Mouse (Mus musculus) megakaryocyte-erythroid progenitor cell, adult 5-6 weeks (primary cell): ENCODE data around the gene Ace3. TPM values are rescaled to one million over a fixed set of nuclear protein-coding genes. Genes with fewer than 3 reads are reported as not detected.

Experiments used
- ATAC-seq: replicated peaks from 2 replicates; pipeline ENCODE4 v1.8.0; 2016; ENCODE audit warnings: mild to moderate bottlenecking, inconsistent platforms; ENCODE audit not compliant: severe bottlenecking, poor library complexity, low FRiP score, low TSS enrichment
- total RNA-seq, 2 experiments: library from RNA; stranded (forward) in 1 of 2; stranded (reverse) in 1 of 2; fragments of 200-1000, 215-1000 nt in 1 of 2; fragments of >200 nt in 1 of 2; fragmentation: Nextera tagmentation in 1 of 2; gene quantifications; 2 replicates each; pipeline ENCODE4 v1.2.3; 2014 to 2017

Ace3 gene
- total RNA-seq (2014; fragmentation: Nextera tagmentation) (not detected in 2 replicates), total RNA-seq (2017) (not detected in 2 replicates)

- no peak for ATAC-seq
Measured at GRCm38 (mm10) chr11:105994375-105994774, at the start of gene Ace3. Gene Ace3 (plus strand): TSS chr11:105994675.

GRCm38 (mm10) chr11:105944770-105945672 lies 49.5 kb upstream of the Ace3 start:
- ATAC-seq: no peak

GRCm38 (mm10) chr11:105946694-105947154 lies 47.8 kb upstream of the Ace3 start:
- ATAC-seq: no peak

- no peak for ATAC-seq
Measured at GRCm38 (mm10) chr11:105948255-105948654, 46.2 kb upstream of the Ace3 start.

GRCm38 (mm10) chr11:105950519-105950918 lies 44.0 kb upstream of the Ace3 start:
- no peak for ATAC-seq

GRCm38 (mm10) chr11:105951601-105952044 lies 42.9 kb upstream of the Ace3 start:
- ATAC-seq: no peak

GRCm38 (mm10) chr11:105952111-105952510 lies 42.4 kb upstream of the Ace3 start:
- no peak for ATAC-seq

- ATAC-seq: no peak
Measured at GRCm38 (mm10) chr11:105952911-105953386, 41.5 kb upstream of the Ace3 start, which contains the start of gene Cyb561. Gene Cyb561 (minus strand): TSS chr11:105953336.

GRCm38 (mm10) chr11:105953402-105953801 lies 41.1 kb upstream of the Ace3 start:
- no peak for ATAC-seq

GRCm38 (mm10) chr11:105955815-105956430 lies 38.6 kb upstream of the Ace3 start:
- ATAC-seq: no peak

GRCm38 (mm10) chr11:105957501-105957900 lies 37.0 kb upstream of the Ace3 start:
- ATAC-seq: no peak

GRCm38 (mm10) chr11:105958566-105958965 lies 35.9 kb upstream of the Ace3 start:
- no peak for ATAC-seq

GRCm38 (mm10) chr11:105959355-105959754 lies 35.1 kb upstream of the Ace3 start:
- peak; percentile 17; the same call in 1 of the 2 replicates for ATAC-seq

- ATAC-seq: no peak
Measured at GRCm38 (mm10) chr11:105964691-105965090, 29.8 kb upstream of the Ace3 start.

- ATAC-seq: no peak
Measured at GRCm38 (mm10) chr11:105966288-105966687, 28.2 kb upstream of the Ace3 start.

- ATAC-seq: no peak
Measured at GRCm38 (mm10) chr11:105967741-105968574, 26.5 kb upstream of the Ace3 start, which contains the start of gene Ace. Gene Ace (plus strand): TSS chr11:105967945.

- no peak for ATAC-seq
Measured at GRCm38 (mm10) chr11:105968948-105969347, 25.5 kb upstream of the Ace3 start.

- no peak for ATAC-seq
Measured at GRCm38 (mm10) chr11:105969516-105969915, 25.0 kb upstream of the Ace3 start.

- no peak for ATAC-seq
Measured at GRCm38 (mm10) chr11:105974593-105974992, 19.9 kb upstream of the Ace3 start.
